Mouse (Mus musculus): ENCODE results near the gene Dnm3.

DNA sequence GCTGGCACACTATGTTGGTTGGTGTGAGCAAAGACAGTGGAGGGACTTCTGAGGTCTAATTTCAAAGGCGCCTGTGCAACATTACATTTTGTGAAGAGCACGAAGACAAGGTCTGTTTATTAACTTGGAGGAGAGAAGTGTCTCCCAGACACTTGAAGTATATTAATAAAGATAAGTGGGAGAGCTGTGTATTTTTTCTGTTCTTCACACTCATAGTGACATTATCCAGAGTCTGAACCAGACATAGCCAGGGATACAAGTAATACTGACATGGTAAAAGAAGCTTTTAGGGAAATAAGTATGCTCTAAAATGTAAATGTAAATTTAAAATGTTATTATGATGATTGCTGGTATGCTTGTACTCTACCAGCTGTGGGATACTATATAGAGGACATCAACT lies 394.5 kb downstream of the Dnm3 start:
- TF ChIP-seq ZNF384 (IDR thresholded peaks at IDR 0.05; ENCODE audit: low read depth, low read length) (no peak), MAFK (IDR thresholded peaks at IDR 0.05; ENCODE audit: insufficient read depth, low read depth, low read length) (no peak), HCFC1 (IDR thresholded peaks at IDR 0.05; ENCODE audit: borderline replicate concordance, insufficient read depth, low read length) (no peak), ZC3H11A (IDR thresholded peaks at IDR 0.05; ENCODE audit: borderline replicate concordance, low read depth, low read length) (no peak), CHD2 (IDR thresholded peaks at IDR 0.05; ENCODE audit: low read depth, low read length) (no peak)

Measured in ES-E14 (cell line).